Mouse (Mus musculus) liver, embryonic 15.5 days (tissue): ENCODE results near the gene Bud13. TPM values are rescaled to one million over a fixed set of nuclear protein-coding genes. Genes with fewer than 3 reads are reported as not detected.

ENCODE experiments used
- ATAC-seq: fragments of 200-750 bp; cut with Nextera tagmentation; 2 replicates; pipeline ENCODE4 v1.8.0; 2017; ENCODE audit warnings: moderate number of reproducible peaks, mild to moderate bottlenecking, moderate library complexity; ENCODE audit not compliant: insufficient read depth
- H3K27ac ChIP-seq: fragments of 300-500 bp; sonication (generic); replicated peaks from 2 replicates; pipeline ENCODE4 v1.5.1; 2015; ENCODE audit warnings: mild to moderate bottlenecking, inconsistent platforms
- H3K27me3 ChIP-seq: fragments of 300-500 bp; sonication (generic); 2 replicates; pipeline ENCODE4 v1.6.1; 2015; ENCODE audit warnings: mild to moderate bottlenecking, inconsistent platforms
- H3K36me3 ChIP-seq: fragments of 300-500 bp; sonication (generic); replicated peaks from 2 replicates; pipeline ENCODE4 v1.6.1; 2015; ENCODE audit warnings: moderate library complexity, mild to moderate bottlenecking, inconsistent platforms
- H3K4me1 ChIP-seq: fragments of 300-500 bp; sonication (generic); replicated peaks from 2 replicates; pipeline ENCODE4 v1.6.1; 2015; ENCODE audit warnings: inconsistent platforms
- H3K4me2 ChIP-seq: fragments of 300-500 bp; sonication (generic); 2 replicates; pipeline ENCODE4 v1.6.1; 2015; ENCODE audit warnings: moderate library complexity, mild to moderate bottlenecking, inconsistent platforms
- H3K4me3 ChIP-seq: fragments of 300-500 bp; sonication (generic); replicated peaks from 2 replicates; pipeline ENCODE4 v1.5.1; 2015; ENCODE audit warnings: mild to moderate bottlenecking, inconsistent platforms
- H3K9ac ChIP-seq: fragments of 300-500 bp; sonication (generic); 2 replicates; pipeline ENCODE4 v1.6.1; 2015; ENCODE audit warnings: moderate library complexity, mild to moderate bottlenecking, inconsistent platforms
- H3K9me3 ChIP-seq: fragments of 300-500 bp; sonication (generic); replicated peaks from 2 replicates; pipeline ENCODE4 v1.6.1; 2016; ENCODE audit warnings: inconsistent platforms
- WGBS: fragments of 180-500 bp; shearing (Covaris S2); methylation state at CpG from one replicate; pipeline ENCODE4 v1.1.7; 2015; ENCODE audit warnings: mixed read lengths; ENCODE audit not compliant: insufficient replicate concordance; 5-methylcytosine and 5-hydroxymethylcytosine counted together
- polyA plus RNA-seq: library from polyadenylated mRNA; unstranded; fragments of >200 nt; fragmentation: Nextera tagmentation; extraction: Ambion mirVana; gene quantifications from 2 replicates; pipeline ENCODE4 v1.2.1, GENCODE M21; 2015

Gene Bud13
- polyA plus RNA-seq, 1 experiment from 2014 or later = 6.6 TPM

DNA sequence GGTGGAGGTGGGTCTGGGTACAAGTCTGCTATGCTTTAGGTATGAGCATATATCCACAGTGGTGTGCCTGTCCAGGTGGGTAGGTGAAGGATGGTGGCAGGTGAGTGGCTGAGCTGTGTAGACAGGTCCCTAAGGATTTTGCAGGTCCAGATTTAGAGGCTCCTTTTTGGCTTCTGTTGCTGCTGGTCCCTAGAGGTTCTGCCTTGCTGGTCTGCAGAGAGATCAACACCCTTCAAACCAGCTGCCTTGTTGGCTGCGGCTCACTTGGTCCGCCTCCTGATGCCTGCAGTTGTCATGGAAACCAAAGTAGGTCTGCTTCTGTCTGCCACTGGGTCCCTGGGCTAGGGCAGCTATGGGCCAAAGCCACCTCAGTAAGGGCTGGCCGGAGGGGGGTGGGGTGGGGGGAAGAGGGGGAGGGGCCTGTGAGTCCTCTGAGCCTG is 55.1 kb downstream of the Bud13 start:
- WGBS = 28% methylated on average over 3 of the region's 3 CpGs
- Histone ChIP-seq H3K36me3 (no peaks in the 10 kb centered on the region), H3K27ac (no peak overlapping the region), H3K4me1 (no peaks in the 10 kb centered on the region), H3K9me3 (no peaks in the 10 kb centered on the region), H3K9ac (no peak overlapping the region), H3K4me3 (no peak overlapping the region), H3K27me3 (peaks cover 18% of the 10 kb centered on the region), H3K4me2 (no peak overlapping the region)
- no peak for ATAC-seq

DNA sequence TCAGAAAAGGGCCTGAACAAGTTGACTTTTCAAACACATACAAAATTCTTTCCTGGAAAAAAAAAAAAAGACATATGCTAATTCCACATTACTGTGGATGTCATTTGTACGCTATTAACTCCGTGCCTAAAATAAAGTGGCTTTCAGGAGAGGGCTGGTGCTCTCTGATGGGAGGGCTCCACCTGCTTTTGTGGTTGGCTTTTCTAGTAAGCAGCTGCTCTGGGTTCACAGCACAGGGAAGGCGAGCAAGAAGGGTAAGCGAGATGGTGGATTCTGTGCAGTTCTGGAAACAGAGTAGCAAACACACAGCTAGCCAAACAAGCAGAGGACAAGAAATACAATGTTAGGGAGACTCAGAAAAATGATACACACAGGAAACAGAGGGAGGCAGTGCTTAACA is 55.6 kb downstream of the Bud13 start:
- no peak for ATAC-seq
- Histone ChIP-seq H3K4me2 (no peak overlapping the region), H3K36me3 (no peaks in the 10 kb centered on the region), H3K27me3 (peaks cover 13% of the 10 kb centered on the region), H3K4me1 (no peaks in the 10 kb centered on the region), H3K4me3 (no peak overlapping the region), H3K27ac (no peak overlapping the region), H3K9me3 (no peaks in the 10 kb centered on the region), H3K9ac (no peak overlapping the region)
- 46% methylated on average over 4 of the region's 4 CpGs for WGBS

DNA sequence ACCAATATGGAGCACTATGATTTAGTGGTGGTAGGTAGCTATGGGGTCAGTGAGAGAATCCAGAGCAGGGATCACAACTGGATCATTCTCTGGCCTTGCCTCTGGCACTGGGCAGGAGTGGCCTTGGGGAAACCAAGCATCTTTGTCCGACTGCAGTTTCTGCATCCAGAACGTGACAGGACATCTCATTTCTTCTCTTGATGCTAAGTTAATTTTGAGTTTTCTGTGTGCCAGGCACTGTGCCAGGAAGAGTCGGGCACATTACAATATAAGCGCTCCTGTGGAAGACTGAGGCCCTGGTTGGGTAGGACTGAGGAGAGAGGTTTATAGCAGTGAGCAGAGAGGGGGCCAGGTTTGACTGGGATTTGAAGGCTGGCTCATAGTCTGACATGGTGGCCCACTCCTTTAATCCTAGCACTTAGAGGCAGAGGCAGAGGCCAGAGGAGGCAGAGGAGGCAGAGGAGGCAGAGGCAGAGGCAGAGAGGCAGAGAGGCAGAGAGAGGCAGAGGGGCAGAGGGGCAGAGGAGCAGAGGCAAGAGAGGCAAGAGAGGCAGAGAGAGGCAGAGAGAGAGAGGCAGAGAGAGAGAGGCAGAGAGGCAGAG is 56.3 kb downstream of the Bud13 start:
- Histone ChIP-seq H3K4me1 (no peaks in the 10 kb centered on the region), H3K27ac (no peak overlapping the region), H3K4me3 (no peak overlapping the region), H3K27me3 (peaks cover 13% of the 10 kb centered on the region), H3K9me3 (no peaks in the 10 kb centered on the region), H3K36me3 (no peaks in the 10 kb centered on the region), H3K4me2 (no peak overlapping the region), H3K9ac (no peak overlapping the region)
- WGBS = 57% methylated on average over 4 of the region's 4 CpGs
- ATAC-seq = no peak

DNA sequence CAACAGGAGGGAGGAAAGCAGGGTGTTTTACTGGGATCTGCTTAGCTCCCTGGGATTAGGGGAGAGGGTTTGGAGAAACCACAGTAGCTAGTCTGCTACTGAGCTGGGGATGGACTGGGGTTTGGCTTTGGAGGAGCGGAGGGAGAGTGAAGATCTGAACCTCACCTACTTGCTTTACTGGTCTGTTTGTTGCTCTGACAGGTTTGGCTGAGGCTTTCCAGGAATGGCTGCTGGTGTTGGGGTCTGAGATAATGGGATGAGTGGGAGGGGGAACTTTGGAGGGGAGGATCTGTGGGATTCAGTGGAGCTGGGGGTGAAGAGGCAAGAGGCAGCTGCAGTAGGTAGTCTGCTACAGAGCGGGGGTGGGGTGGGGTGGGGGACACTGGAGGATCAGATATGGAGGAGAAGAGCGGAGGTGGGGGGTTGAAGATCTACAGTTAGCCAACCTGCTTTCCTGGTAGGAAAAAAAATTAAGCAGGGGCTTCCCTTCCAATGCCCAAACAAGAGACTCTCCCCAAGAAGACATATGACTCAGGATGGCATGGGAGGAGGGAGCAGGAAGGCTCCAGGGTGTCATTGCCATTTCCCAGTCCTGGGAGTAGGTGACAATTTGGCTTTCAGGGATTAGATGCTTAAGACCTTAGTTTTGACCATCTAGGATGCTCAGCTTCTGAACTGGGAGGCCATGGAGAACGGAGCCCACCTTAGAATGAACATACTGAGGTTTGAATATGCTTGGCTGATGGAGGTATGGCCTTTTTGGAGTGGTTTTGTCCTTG is 63.3 kb downstream of the Bud13 start:
- H3K36me3 ChIP-seq = no peaks in the 10 kb centered on the region
- no peak overlapping the region for H3K4me2 ChIP-seq
- no peak overlapping the region for H3K9ac ChIP-seq
- H3K27me3 ChIP-seq = 0 out of 2 replicates have a peak, but pooled peaks cover 9% of the 10 kb centered on the region
- no peaks in the 10 kb centered on the region for H3K9me3 ChIP-seq
- no peak overlapping the region for H3K27ac ChIP-seq
- no peak for ATAC-seq
- 46% methylated on average over 4 of the region's 4 CpGs for WGBS
- no peak overlapping the region for H3K4me3 ChIP-seq
- no peaks in the 10 kb centered on the region for H3K4me1 ChIP-seq

Other genes with a start within 250 kb of the Bud13 start
- gene Apoa1, start 54.4 kb upstream of the Bud13 start, polyA plus RNA-seq = 5,098 and 5,983 TPM in 2 replicates
- 6.6 and 6.8 TPM in 2 replicates for gene Apoc3, start 47.4 kb upstream of the Bud13 start, polyA plus RNA-seq
- 0.33 TPM in 2 replicates for gene Apoa4, start 42.3 kb upstream of the Bud13 start, polyA plus RNA-seq
- gene Apoa5, start 14.4 kb upstream of the Bud13 start, polyA plus RNA-seq = 0.69 and 1.3 TPM in 2 replicates
- gene Zpr1, start 9.9 kb upstream of the Bud13 start, polyA plus RNA-seq = 23.4 and 27.4 TPM in 2 replicates
- not detected in 2 replicates for gene 4931429L15Rik, start 37.0 kb downstream of the Bud13 start, polyA plus RNA-seq